Mouse (Mus musculus): ENCODE data around the gene Numb.
"Not testable (repeated sequence)": the region's sequence is repeated elsewhere in the genome, so short reads cannot be mapped to it uniquely, and the experiment has no call there.

The Numb gene

GRCm38 (mm10) chr12:83922724-83923485 lies 1.2 kb upstream of the Numb start:
- DNase-seq (ENCODE audit: low read depth, low spot score) = no peak

GRCm38 (mm10) chr12:83920721-83921441 lies 853 bp downstream of the Numb start:
- no peak for DNase-seq (ENCODE audit: low read depth, low spot score)

DNA sequence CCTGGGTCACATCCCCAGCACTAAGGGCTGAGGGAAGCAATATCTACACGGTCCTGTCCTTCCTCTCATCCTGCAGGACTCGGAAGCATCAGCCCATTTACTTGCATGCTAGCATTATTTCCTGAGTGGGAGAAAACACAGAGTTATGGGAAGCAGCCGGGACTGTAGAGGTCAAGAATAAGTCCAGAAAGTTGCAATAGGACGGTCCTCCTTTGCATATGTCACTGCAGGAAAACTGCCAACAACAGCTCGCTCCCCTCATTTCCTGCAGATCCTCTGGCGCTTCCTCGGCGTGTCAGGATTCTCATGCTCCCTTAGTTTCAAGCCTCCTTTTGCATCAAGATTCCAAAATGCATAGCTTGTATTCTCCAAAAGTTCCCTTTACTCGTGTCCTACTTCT lies 4.8 kb downstream of the Numb start:
- no peak for DNase-seq (ENCODE audit: low read depth, low spot score)

DNA sequence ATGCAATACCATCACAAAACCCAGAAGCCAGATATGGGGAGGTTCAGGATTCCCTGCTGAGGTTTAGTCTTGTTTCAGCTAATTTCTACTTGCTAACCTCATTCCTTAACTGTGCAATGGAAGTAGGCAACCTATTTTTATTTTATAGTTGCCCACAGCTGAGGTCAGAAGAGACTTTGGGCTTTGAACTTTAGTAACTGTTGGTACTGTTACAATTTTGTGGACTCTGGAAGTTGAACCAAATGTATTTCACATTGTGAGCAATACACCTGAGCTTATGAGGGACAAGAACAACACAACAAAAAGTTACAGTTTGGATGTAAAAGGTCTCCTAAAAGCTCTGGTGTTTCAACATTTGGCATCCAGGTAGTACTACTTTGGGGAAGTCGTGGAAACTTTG lies 6.9 kb downstream of the Numb start:
- no peak for DNase-seq (ENCODE audit: low read depth, low spot score)

DNA sequence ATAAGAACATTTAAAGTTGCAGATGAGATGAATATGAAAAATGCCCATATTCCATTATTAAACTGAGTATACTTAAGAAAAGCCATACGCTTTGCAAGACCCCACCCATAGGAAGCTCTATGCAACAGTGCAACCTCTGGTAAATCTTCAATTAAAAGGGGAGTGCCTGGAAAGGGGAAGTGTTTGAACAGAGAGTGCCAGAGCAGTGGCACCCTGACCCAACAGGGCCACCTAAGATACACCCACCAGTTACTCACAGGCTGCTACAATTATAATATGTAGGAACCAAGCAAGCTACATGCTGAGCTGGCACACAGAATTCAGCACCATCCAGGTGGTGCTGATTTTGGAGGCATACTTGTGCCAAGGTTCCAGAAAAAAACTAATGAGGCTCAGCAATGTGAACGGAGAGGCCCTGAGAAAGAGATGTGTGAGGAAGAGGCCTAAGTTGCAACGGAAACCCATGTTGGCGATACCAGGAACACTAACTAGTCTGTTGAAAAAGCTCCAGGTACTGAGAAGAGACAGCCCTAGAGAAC lies 7.5 kb downstream of the Numb start:
- DNase-seq (ENCODE audit: low read depth, low spot score) = no peak

GRCm38 (mm10) chr12:83910451-83910850 lies 11.3 kb downstream of the Numb start:
- no peak for DNase-seq (ENCODE audit: low read depth, low spot score)

- DNase-seq (ENCODE audit: low read depth, low spot score) = no peak
These were observed 28.8 kb downstream of the Numb start for GRCm38 (mm10) chr12:83892926-83893325.

- DNase-seq (ENCODE audit: low read depth, low spot score) = no peak
These were observed 30.5 kb downstream of the Numb start for GRCm38 (mm10) chr12:83891278-83891677.

GRCm38 (mm10) chr12:83889128-83889527 lies 32.6 kb downstream of the Numb start:
- DNase-seq (ENCODE audit: low read depth, low spot score) = no peak

DNA sequence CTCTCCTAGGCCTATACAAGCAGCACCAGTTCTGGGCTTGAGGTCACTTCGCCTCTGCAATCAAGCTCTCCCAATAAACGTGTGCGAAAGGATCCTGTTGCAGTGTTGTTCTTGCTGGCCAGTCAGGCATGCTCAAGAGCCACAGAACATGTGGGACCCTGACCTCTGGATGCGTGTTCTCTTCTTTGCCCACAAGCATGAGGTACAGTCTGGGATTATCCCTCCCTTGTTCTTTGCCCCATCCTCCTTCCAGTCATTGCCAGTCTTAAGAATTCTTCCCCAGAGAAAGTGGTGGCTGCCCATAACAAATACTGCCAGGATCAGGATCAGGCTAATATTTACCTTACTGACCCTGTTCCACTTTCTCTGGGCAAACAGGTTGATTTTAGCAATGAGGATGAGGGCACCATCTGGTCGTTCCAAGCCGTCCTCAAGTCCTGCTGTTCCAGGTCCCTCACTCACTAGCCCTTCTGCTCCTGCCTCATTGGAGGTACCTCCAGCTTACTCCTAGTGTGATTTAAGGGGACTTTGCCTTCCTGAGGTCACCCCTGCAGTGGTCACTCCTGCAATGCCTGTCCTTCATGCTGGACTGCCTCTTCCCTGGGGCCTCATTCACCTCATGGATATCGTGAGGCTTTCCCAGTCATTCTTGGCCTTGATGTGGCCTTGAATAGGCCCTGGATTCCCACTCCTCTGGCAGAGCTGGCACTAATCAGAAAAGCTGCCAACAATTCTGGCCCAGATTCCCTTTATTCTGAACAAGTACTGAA lies 36.0 kb downstream of the Numb start:
- DNase-seq (ENCODE audit: low read depth, low spot score) = no peak

DNA sequence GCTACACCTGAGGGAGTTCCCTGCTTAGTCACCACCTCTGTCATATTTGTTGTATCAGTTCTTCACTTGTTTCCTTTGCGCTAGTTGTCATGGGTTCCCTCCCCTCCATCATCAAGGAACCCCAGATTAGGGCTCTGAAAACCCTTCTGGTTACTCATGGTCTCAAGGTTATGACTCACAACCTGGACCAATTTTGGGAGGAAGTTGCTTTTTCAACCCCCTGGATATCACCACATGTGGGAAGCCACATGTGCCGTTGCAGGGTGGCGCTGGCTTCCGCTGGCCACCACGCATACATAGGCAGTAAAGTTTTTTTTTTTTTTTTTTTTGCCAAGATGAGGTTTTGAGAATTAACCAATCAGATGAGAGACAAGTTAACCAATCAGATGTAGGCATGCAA lies 36.7 kb downstream of the Numb start:
- DNase-seq (ENCODE audit: low read depth, low spot score) = not testable (repeated sequence)

- DNase-seq (ENCODE audit: low read depth, low spot score) = no peak
These were observed 39.2 kb downstream of the Numb start for GRCm38 (mm10) chr12:83882503-83882902.

GRCm38 (mm10) chr12:83882088-83882487 lies 39.6 kb downstream of the Numb start:
- no peak for DNase-seq (ENCODE audit: low read depth, low spot score)

DNA sequence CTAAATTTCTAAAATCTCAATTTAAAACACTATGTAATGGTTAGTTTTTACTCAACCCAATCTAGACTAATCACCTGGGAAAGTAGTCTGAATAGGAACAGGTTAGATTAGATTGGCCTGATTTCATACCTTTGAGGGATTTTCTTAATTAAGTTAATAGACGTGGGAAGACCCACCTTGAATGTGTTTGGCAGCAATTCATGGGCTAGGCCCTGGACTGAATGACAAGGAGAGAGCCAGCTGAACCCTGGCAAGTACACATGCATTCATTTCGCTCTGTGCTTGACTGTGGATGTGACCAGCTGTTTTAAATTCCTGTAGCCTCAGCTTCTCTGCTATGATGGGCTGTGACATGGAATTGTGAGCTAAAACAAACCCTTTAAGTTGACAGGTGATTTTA lies 40.8 kb downstream of the Numb start:
- DNase-seq (ENCODE audit: low read depth, low spot score) = no peak

GRCm38 (mm10) chr12:83875097-83875496 lies 46.6 kb downstream of the Numb start:
- no peak for DNase-seq (ENCODE audit: low read depth, low spot score)

GRCm38 (mm10) chr12:83874597-83874996 lies 47.1 kb downstream of the Numb start:
- no peak for DNase-seq (ENCODE audit: low read depth, low spot score)

- DNase-seq (ENCODE audit: low read depth, low spot score) = no peak
These were observed 57.2 kb downstream of the Numb start for GRCm38 (mm10) chr12:83864501-83864900.

DNA sequence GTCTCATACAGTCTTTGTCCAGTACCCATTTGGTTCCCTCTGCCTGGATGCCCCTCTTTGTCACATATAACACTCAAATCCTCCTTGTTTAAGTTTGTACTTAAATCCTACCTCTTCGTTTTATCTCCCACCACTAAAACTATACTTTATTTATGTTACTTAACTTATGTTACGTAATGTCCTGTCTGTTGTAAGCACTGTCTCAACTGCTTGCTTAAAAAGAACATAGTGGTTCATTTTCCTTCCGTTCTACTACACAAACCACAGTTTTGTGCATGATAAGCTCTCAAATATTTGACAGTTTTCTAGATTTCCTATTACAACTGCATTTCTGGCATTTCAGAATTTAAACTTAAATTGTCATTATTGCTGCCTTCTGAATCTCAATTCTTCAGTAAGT lies 59.9 kb downstream of the Numb start:
- no peak for DNase-seq (ENCODE audit: low read depth, low spot score)

- no peak for DNase-seq (ENCODE audit: low read depth, low spot score)
These were observed 61.0 kb downstream of the Numb start for GRCm38 (mm10) chr12:83860688-83861087.

GRCm38 (mm10) chr12:83858052-83858451 lies 63.7 kb downstream of the Numb start:
- DNase-seq (ENCODE audit: low read depth, low spot score) = no peak

DNA sequence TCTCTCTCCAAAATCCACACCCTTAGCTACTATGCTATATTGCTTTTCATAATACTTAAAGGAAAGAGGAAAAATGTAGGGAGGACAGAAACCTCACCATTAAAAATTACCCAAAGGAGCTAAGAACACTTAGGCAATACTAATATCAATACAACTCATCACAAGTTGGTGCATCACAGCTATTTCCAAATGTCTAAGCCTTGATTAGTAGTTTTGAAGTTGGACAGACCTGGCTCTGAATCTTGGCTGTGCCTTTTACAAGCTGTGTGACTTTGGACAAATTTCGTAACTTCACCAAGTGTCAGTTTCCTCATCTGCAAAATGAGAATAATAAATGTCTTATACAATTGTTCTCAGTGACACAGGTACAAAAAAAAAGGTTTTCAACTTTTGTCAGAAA lies 66.5 kb downstream of the Numb start:
- DNase-seq (ENCODE audit: low read depth, low spot score) = no peak

- no peak for DNase-seq (ENCODE audit: low read depth, low spot score)
These were observed 67.5 kb downstream of the Numb start for GRCm38 (mm10) chr12:83854281-83854680.
